Mouse (Mus musculus) CH12.LX (cell line): ENCODE results near the gene Scarb1.

ENCODE experiments used
- CTCF ChIP-seq, 2 experiments: IDR thresholded peaks in 1 of 2; conservative IDR thresholded peaks in 1 of 2; 2 replicates each; pipeline ENCODE4 v1.5.1; 2011 to 2012; ENCODE audit warnings: low read depth in 2 of 2, low read length in 2 of 2, improper control_type of control experiment in 1 of 2, inconsistent platforms in 1 of 2, mild to moderate bottlenecking in 1 of 2, moderate library complexity in 1 of 2
- EP300 ChIP-seq: IDR thresholded peaks from 2 replicates; pipeline ENCODE4 v1.6.1; 2011; ENCODE audit warnings: low read length, improper control_type of control experiment
- USF1 ChIP-seq: IDR thresholded peaks from 2 replicates; pipeline ENCODE4 v1.6.1; 2014; ENCODE audit warnings: low read depth, mild to moderate bottlenecking, inconsistent platforms, low read length, improper control_type of control experiment
- ZNF384 ChIP-seq: IDR thresholded peaks from 2 replicates; pipeline ENCODE4 v1.6.1; 2012; ENCODE audit warnings: low read depth, low read length, improper control_type of control experiment, inconsistent platforms

GRCm38 (mm10) chr5:125355650-125356049, 14.8 kb upstream of the Scarb1 start:
- TF ChIP-seq ZNF384 (no peak), CTCF (conservative IDR thresholded peaks at IDR 0.05 in 1 of 2, IDR thresholded peaks at IDR 0.05 in 1 of 2; ENCODE audit: low read depth in 2 of 2, low read length in 2 of 2) (no peak), EP300 (no peak), USF1 (no peak)
